Mouse (Mus musculus) midbrain, embryonic 14.5 days (tissue): ENCODE results near the gene Gapdhs. TPM values are rescaled to one million over a fixed set of nuclear protein-coding genes. Genes with fewer than 3 reads are reported as not detected.

Source experiments
- ATAC-seq: fragments of 200-750 bp; cut with Nextera tagmentation; 2 replicates; pipeline ENCODE4 v1.8.0; 2017; ENCODE audit warnings: moderate number of reproducible peaks, moderate library complexity; ENCODE audit not compliant: low FRiP score, low TSS enrichment
- DNase-seq: peaks from one replicate; pipeline ENCODE4 v3.0.0-alpha.2; 2015
- H3K27ac ChIP-seq: fragments of 300-500 bp; sonication (generic); replicated peaks from 2 replicates; pipeline ENCODE4 v1.5.1; 2014; ENCODE audit warnings: mild to moderate bottlenecking, low read depth, low read length, moderate library complexity
- H3K27me3 ChIP-seq: fragments of 300-500 bp; sonication (generic); 2 replicates; pipeline ENCODE4 v1.6.1; 2014; ENCODE audit warnings: low read length, control low read depth, mixed read lengths; ENCODE audit not compliant: control insufficient read depth, insufficient read depth
- H3K36me3 ChIP-seq: fragments of 300-500 bp; sonication (generic); 2 replicates; pipeline ENCODE4 v1.6.1; 2014; ENCODE audit warnings: low read length, control low read depth; ENCODE audit not compliant: control insufficient read depth, insufficient read depth
- H3K4me1 ChIP-seq: fragments of 300-500 bp; sonication (generic); 2 replicates; pipeline ENCODE4 v1.6.1; 2014; ENCODE audit warnings: mild to moderate bottlenecking, antibody characterized with exemption, low read length, control low read depth; ENCODE audit not compliant: control insufficient read depth, insufficient read depth
- H3K4me2 ChIP-seq: fragments of 300-500 bp; sonication (generic); 2 replicates; pipeline ENCODE4 v1.6.1; 2014; ENCODE audit warnings: mild to moderate bottlenecking, low read length, moderate library complexity
- H3K4me3 ChIP-seq: fragments of 300-500 bp; sonication (generic); replicated peaks from 2 replicates; pipeline ENCODE4 v1.5.1; 2014; ENCODE audit warnings: low read depth, low read length
- H3K9ac ChIP-seq: fragments of 300-500 bp; sonication (generic); replicated peaks from 2 replicates; pipeline ENCODE4 v1.6.1; 2014; ENCODE audit warnings: mild to moderate bottlenecking, low read length, moderate library complexity
- H3K9me3 ChIP-seq: fragments of 300-500 bp; sonication (generic); 2 replicates; pipeline ENCODE4 v1.6.1; 2016; ENCODE audit warnings: low read length, control low read depth, mixed read lengths; ENCODE audit not compliant: control insufficient read depth
- WGBS: fragments of 180-500 bp; shearing (Covaris S2); extraction: QIAGEN DNeasy Blood & Tissue Kit; methylation state at CpG from one replicate; pipeline ENCODE4 v1.1.7; 2014; 5-methylcytosine and 5-hydroxymethylcytosine counted together
- polyA plus RNA-seq: library from polyadenylated mRNA; unstranded; fragments of >200 nt; fragmentation: Nextera tagmentation; extraction: Ambion mirVana; gene quantifications from 2 replicates; pipeline ENCODE4 v1.2.1, GENCODE M21; 2014

The Gapdhs gene
- polyA plus RNA-seq, 1 experiment from 2014 or later, result 0.83 TPM

- ATAC-seq, result no peak
- H3K4me3 ChIP-seq, result no peak within 1 kb of the TSS
- no peak for DNase-seq
- peaks cover 15% of the 10 kb centered on the region; the same call in 1 of the 2 replicates for H3K27me3 ChIP-seq
- no peaks in the 10 kb centered on the region for H3K36me3 ChIP-seq
- no peak within 1 kb of the TSS for H3K9ac ChIP-seq
- 79% methylated on average over 3 of the region's 3 CpGs for WGBS
- H3K4me1 ChIP-seq, result no peaks in the 10 kb centered on the region
- H3K9me3 ChIP-seq, result no peaks in the 10 kb centered on the region
- no peak within 1 kb of the TSS for H3K27ac ChIP-seq
- no peak within 1 kb of the TSS for H3K4me2 ChIP-seq
These were observed 31.5 kb downstream of the Gapdhs start, which contains the start of gene Atp4a for GRCm38 (mm10) chr7:30711942-30712341. Gene Atp4a (plus strand): TSS chr7:30712209.

GRCm38 (mm10) chr7:30707441-30707840 is 36.0 kb downstream of the Gapdhs start:
- H3K4me1 ChIP-seq, result no peaks in the 10 kb centered on the region
- ATAC-seq (no peak), DNase-seq (no peak)
- H3K4me3 ChIP-seq, result no peak overlapping the region
- H3K27me3 ChIP-seq, result no peaks in the 10 kb centered on the region
- WGBS, result 93% methylated on average over 1 of the region's 1 CpGs
- H3K9me3 ChIP-seq, result no peaks in the 10 kb centered on the region
- no peak overlapping the region for H3K27ac ChIP-seq
- H3K4me2 ChIP-seq, result no peak overlapping the region
- no peaks in the 10 kb centered on the region for H3K36me3 ChIP-seq
- no peak overlapping the region for H3K9ac ChIP-seq

- H3K4me1 ChIP-seq, result no peaks in the 10 kb centered on the region
- H3K27me3 ChIP-seq, result no peaks in the 10 kb centered on the region
- WGBS, result 79% methylated on average over 8 of the region's 8 CpGs
- no peak overlapping the region for H3K4me3 ChIP-seq
- no peak overlapping the region for H3K9ac ChIP-seq
- no peak overlapping the region for H3K4me2 ChIP-seq
- no peak overlapping the region for H3K27ac ChIP-seq
- H3K9me3 ChIP-seq, result no peaks in the 10 kb centered on the region
- ATAC-seq (no peak), DNase-seq (no peak)
- no peaks in the 10 kb centered on the region for H3K36me3 ChIP-seq
These were observed 37.1 kb downstream of the Gapdhs start for GRCm38 (mm10) chr7:30706214-30706882.

- Histone ChIP-seq H3K9me3 (no peaks in the 10 kb centered on the region), H3K27ac (no peak within 1 kb of the TSS), H3K4me1 (no peaks in the 10 kb centered on the region), H3K9ac (no peak within 1 kb of the TSS), H3K4me3 (no peak within 1 kb of the TSS), H3K27me3 (no peaks in the 10 kb centered on the region), H3K36me3 (no peaks in the 10 kb centered on the region), H3K4me2 (no peak within 1 kb of the TSS)
- ATAC-seq (no peak), DNase-seq (no peak)
- 39% methylated on average over 9 of the region's 9 CpGs for WGBS
These were observed 44.9 kb downstream of the Gapdhs start, which contains the start of gene 2200002J24Rik for GRCm38 (mm10) chr7:30698589-30698988. Gene 2200002J24Rik (plus strand): TSS chr7:30698926.

GRCm38 (mm10) chr7:30698101-30698500 is 45.4 kb downstream of the Gapdhs start:
- Histone ChIP-seq H3K4me3 (no peak overlapping the region), H3K36me3 (no peaks in the 10 kb centered on the region), H3K4me1 (no peaks in the 10 kb centered on the region), H3K4me2 (no peak overlapping the region), H3K27me3 (no peaks in the 10 kb centered on the region), H3K27ac (no peak overlapping the region), H3K9ac (no peak overlapping the region), H3K9me3 (no peaks in the 10 kb centered on the region)
- ATAC-seq (no peak), DNase-seq (no peak)
- 70% methylated on average over 5 of the region's 5 CpGs for WGBS

- Histone ChIP-seq H3K27ac (no peak overlapping the region), H3K36me3 (no peaks in the 10 kb centered on the region), H3K9me3 (no peaks in the 10 kb centered on the region), H3K27me3 (peaks cover 12% of the 10 kb centered on the region), H3K9ac (no peak overlapping the region), H3K4me3 (no peak overlapping the region), H3K4me2 (no peak overlapping the region), H3K4me1 (no peaks in the 10 kb centered on the region)
- ATAC-seq (no peak), DNase-seq (no peak)
- WGBS, result 74% methylated on average over 6 of the region's 6 CpGs
These were observed 55.2 kb downstream of the Gapdhs start for GRCm38 (mm10) chr7:30688325-30688724.

DNA sequence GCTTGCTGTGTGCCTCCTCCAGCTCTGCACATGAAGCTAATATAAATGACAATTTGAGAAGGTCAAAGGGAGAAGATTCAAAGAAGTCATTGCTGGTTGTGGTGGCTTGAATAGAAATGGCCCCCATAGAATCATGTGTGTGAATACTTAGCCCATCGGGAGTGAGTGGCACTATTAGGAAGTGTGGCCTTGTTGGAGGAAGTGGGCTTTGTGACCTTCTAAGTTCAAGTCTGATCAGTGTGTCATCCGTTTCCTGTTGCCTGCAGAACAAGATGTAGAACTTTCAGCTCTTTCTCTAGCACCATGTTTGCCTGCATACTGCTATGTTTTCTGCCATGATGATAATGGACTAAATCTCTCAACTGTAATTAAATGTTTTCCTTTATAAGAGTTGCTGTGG is 60.1 kb downstream of the Gapdhs start:
- Histone ChIP-seq H3K4me3 (no peak overlapping the region), H3K36me3 (no peaks in the 10 kb centered on the region), H3K9me3 (no peaks in the 10 kb centered on the region), H3K9ac (no peak overlapping the region), H3K4me2 (no peak overlapping the region), H3K4me1 (no peaks in the 10 kb centered on the region), H3K27ac (no peak overlapping the region), H3K27me3 (peaks cover 12% of the 10 kb centered on the region)
- DNase-seq, result no peak
- ATAC-seq, result no peak
- 80% methylated on average over 2 of the region's 2 CpGs for WGBS

- Histone ChIP-seq H3K27me3 (no peaks in the 10 kb centered on the region), H3K4me1 (no peaks in the 10 kb centered on the region), H3K4me3 (no peak overlapping the region), H3K27ac (no peak overlapping the region), H3K36me3 (no peaks in the 10 kb centered on the region), H3K9ac (no peak overlapping the region), H3K9me3 (no peaks in the 10 kb centered on the region), H3K4me2 (no peak overlapping the region)
- ATAC-seq (no peak), DNase-seq (no peak)
- 75% methylated on average over 5 of the region's 5 CpGs for WGBS
These were observed 61.6 kb downstream of the Gapdhs start for GRCm38 (mm10) chr7:30681897-30682296.
